Mouse (Mus musculus) CH12.LX (cell line): ENCODE measurements around the gene Rasip1. TPM values are rescaled to one million over a fixed set of nuclear protein-coding genes. Genes with fewer than 3 reads are reported as not detected.

ENCODE experiments used
- DNase-seq: peaks from one replicate; pipeline ENCODE4 v3.0.0-alpha.2; 2013; ENCODE audit errors: extremely low read depth
- H3K27ac ChIP-seq: 2 replicates; pipeline ENCODE4 v1.5.1; 2012; ENCODE audit warnings: low read depth, mild to moderate bottlenecking, control low read depth, moderate library complexity; ENCODE audit not compliant: insufficient read depth
- H3K27me3 ChIP-seq: replicated peaks from 2 replicates; pipeline ENCODE3; 2012; ENCODE audit warnings: inconsistent platforms
- H3K36me3 ChIP-seq, 2 experiments: replicated peaks in 1 of 2; 2 replicates each; pipeline versions ENCODE3 to v1.6.1; 2012; ENCODE audit warnings: inconsistent platforms in 1 of 2, low read length in 1 of 2, mild to moderate bottlenecking in 1 of 2, mixed read lengths in 1 of 2, moderate library complexity in 1 of 2; ENCODE audit not compliant: control insufficient read depth in 1 of 2, insufficient read depth in 1 of 2
- H3K4me1 ChIP-seq, 2 experiments: 2 replicates each; pipeline ENCODE4 v1.6.1; 2012; ENCODE audit warnings: inconsistent platforms in 1 of 2, moderate library complexity in 1 of 2; ENCODE audit not compliant: insufficient read depth in 2 of 2, control insufficient read depth in 1 of 2
- H3K4me2 ChIP-seq: 2 replicates; pipeline ENCODE4 v1.6.1; 2012; ENCODE audit warnings: low read depth, mild to moderate bottlenecking, control low read depth; ENCODE audit not compliant: poor library complexity, insufficient read depth, severe bottlenecking
- H3K4me3 ChIP-seq, 3 experiments: fragments of 150-350 bp in 1 of 3; sonication (generic) in 1 of 3; replicated peaks in 1 of 3; 2 replicates each; pipeline versions ENCODE3 to v1.5.1; 2011 to 2012; ENCODE audit warnings: low read depth in 2 of 3, low read length in 2 of 3, mild to moderate bottlenecking in 2 of 3, moderate library complexity in 2 of 3, control low read depth in 1 of 3, improper control_type of control experiment in 1 of 3, inconsistent platforms in 1 of 3, mixed read lengths in 1 of 3; ENCODE audit not compliant: poor library complexity in 1 of 3
- H3K79me2 ChIP-seq: replicated peaks from 2 replicates; pipeline ENCODE4 v1.6.1; 2012; ENCODE audit warnings: mild to moderate bottlenecking, moderate library complexity; ENCODE audit not compliant: control insufficient read depth, poor library complexity, insufficient read depth, severe bottlenecking; ENCODE audit errors: extremely low read depth
- H3K9ac ChIP-seq: 2 replicates; pipeline ENCODE4 v1.6.1; 2012; ENCODE audit warnings: low read depth, mild to moderate bottlenecking, control low read depth, moderate library complexity; ENCODE audit not compliant: insufficient read depth
- H3K9me3 ChIP-seq: replicated peaks from 2 replicates; pipeline ENCODE3; 2012; ENCODE audit warnings: low read length, inconsistent platforms, mixed read lengths
- CHD1 ChIP-seq: IDR thresholded peaks from 2 replicates; pipeline ENCODE4 v1.6.1; 2012; ENCODE audit warnings: low read depth, low read length, improper control_type of control experiment, inconsistent platforms
- CHD2 ChIP-seq: IDR thresholded peaks from 2 replicates; pipeline ENCODE4 v1.6.1; 2011; ENCODE audit warnings: low read length, improper control_type of control experiment
- CTCF ChIP-seq, 2 experiments: IDR thresholded peaks in 1 of 2; conservative IDR thresholded peaks in 1 of 2; 2 replicates each; pipeline ENCODE4 v1.5.1; 2011 to 2012; ENCODE audit warnings: low read depth in 2 of 2, low read length in 2 of 2, improper control_type of control experiment in 1 of 2, inconsistent platforms in 1 of 2, mild to moderate bottlenecking in 1 of 2, moderate library complexity in 1 of 2
- E2F4 ChIP-seq: IDR thresholded peaks from 2 replicates; pipeline ENCODE4 v1.6.1; 2011; ENCODE audit warnings: low read depth, low read length, improper control_type of control experiment; ENCODE audit not compliant: insufficient replicate concordance
- ELF1 ChIP-seq: IDR thresholded peaks from 2 replicates; pipeline ENCODE4 v1.6.1; 2014; ENCODE audit warnings: low read depth, mild to moderate bottlenecking, inconsistent platforms, low read length, improper control_type of control experiment
- EP300 ChIP-seq: IDR thresholded peaks from 2 replicates; pipeline ENCODE4 v1.6.1; 2011; ENCODE audit warnings: low read length, improper control_type of control experiment
- GABPA ChIP-seq: IDR thresholded peaks from 2 replicates; pipeline ENCODE4 v1.6.1; 2012; ENCODE audit warnings: low read depth, low read length, improper control_type of control experiment, inconsistent platforms; ENCODE audit not compliant: insufficient replicate concordance
- HCFC1 ChIP-seq: IDR thresholded peaks from 2 replicates; pipeline ENCODE4 v1.6.1; 2012; ENCODE audit warnings: low read depth, mild to moderate bottlenecking, inconsistent platforms, low read length, improper control_type of control experiment
- MAFK ChIP-seq: IDR thresholded peaks from 2 replicates; pipeline ENCODE4 v1.6.1; 2011; ENCODE audit warnings: low read length, improper control_type of control experiment; ENCODE audit not compliant: insufficient replicate concordance
- MXI1 ChIP-seq: IDR thresholded peaks from 2 replicates; pipeline ENCODE4 v1.6.1; 2011; ENCODE audit warnings: mild to moderate bottlenecking, low read depth, low read length, improper control_type of control experiment
- MYC ChIP-seq: IDR thresholded peaks from 2 replicates; pipeline ENCODE4 v1.6.1; 2011; ENCODE audit warnings: low read depth, mild to moderate bottlenecking, improper control_type of control experiment, low read length
- NELFE ChIP-seq: IDR thresholded peaks from 2 replicates; pipeline ENCODE4 v1.6.1; 2011; ENCODE audit warnings: low read depth, low read length, improper control_type of control experiment
- PAX5 ChIP-seq: IDR thresholded peaks from 2 replicates; pipeline ENCODE4 v1.6.1; 2012; ENCODE audit warnings: low read length, inconsistent platforms, mixed read lengths
- POLR2AphosphoS2 ChIP-seq: IDR thresholded peaks from 2 replicates; pipeline ENCODE4 v1.6.1; 2011; ENCODE audit warnings: low read depth, low read length, improper control_type of control experiment
- RAD21 ChIP-seq: IDR thresholded peaks from 2 replicates; pipeline ENCODE4 v1.6.1; 2011; ENCODE audit warnings: low read depth, mild to moderate bottlenecking, low read length, improper control_type of control experiment, moderate library complexity
- RCOR1 ChIP-seq: conservative IDR thresholded peaks from 2 replicates; pipeline ENCODE4 v1.6.1; 2012; ENCODE audit warnings: low read depth, mild to moderate bottlenecking, inconsistent platforms, low read length, improper control_type of control experiment
- SIN3A ChIP-seq: IDR thresholded peaks from 2 replicates; pipeline ENCODE4 v1.6.1; 2012; ENCODE audit warnings: low read length, improper control_type of control experiment, inconsistent platforms
- SMC3 ChIP-seq: IDR thresholded peaks from 2 replicates; pipeline ENCODE4 v1.6.1; 2011; ENCODE audit warnings: low read depth, low read length, improper control_type of control experiment
- TBP ChIP-seq: conservative IDR thresholded peaks from 2 replicates; pipeline ENCODE4 v1.6.1; 2011; ENCODE audit warnings: low read depth, low read length, improper control_type of control experiment
- TCF12 ChIP-seq: IDR thresholded peaks from 2 replicates; pipeline ENCODE4 v1.6.1; 2014; ENCODE audit warnings: low read depth, mild to moderate bottlenecking, inconsistent platforms, low read length, improper control_type of control experiment
- UBTF ChIP-seq: IDR thresholded peaks from 2 replicates; pipeline ENCODE4 v1.6.1; 2012; ENCODE audit warnings: low read depth, mild to moderate bottlenecking, inconsistent platforms, low read length, improper control_type of control experiment, moderate library complexity
- USF1 ChIP-seq: IDR thresholded peaks from 2 replicates; pipeline ENCODE4 v1.6.1; 2014; ENCODE audit warnings: low read depth, mild to moderate bottlenecking, inconsistent platforms, low read length, improper control_type of control experiment
- USF2 ChIP-seq: conservative IDR thresholded peaks from 2 replicates; pipeline ENCODE4 v1.6.1; 2011; ENCODE audit warnings: low read depth, low read length, improper control_type of control experiment
- ZC3H11A ChIP-seq: IDR thresholded peaks from 2 replicates; pipeline ENCODE4 v1.6.1; 2012; ENCODE audit warnings: low read depth, mild to moderate bottlenecking, inconsistent platforms, low read length, improper control_type of control experiment
- ZKSCAN1 ChIP-seq: IDR thresholded peaks from 2 replicates; pipeline ENCODE4 v1.6.1; 2012; ENCODE audit warnings: low read depth, inconsistent platforms, low read length, improper control_type of control experiment, borderline replicate concordance
- dilution Hi-C: fragments of 300-500 bp; cut with MboI; formaldehyde crosslinking; loops from 2 replicates; pipeline ENCODE4 v1.14.3; 2020; ENCODE audit warnings: low sequenced_read_pairs; ENCODE audit not compliant: extremely low pct_unique_long_range_greater_than_20kb, extremely low pct_ligation_motif_present
- in situ Hi-C: fragments of 300-500 bp; cut with MboI; formaldehyde crosslinking; loops from 3 replicates; pipeline ENCODE4 v1.14.3; 2019; ENCODE audit warnings: low sequenced_read_pairs, low pct_ligation_motif_present, low pct_unique_long_range_greater_than_20kb, mixed read lengths
- polyA plus RNA-seq: library from polyadenylated mRNA; unstranded; fragments of >175 nt; gene quantifications from 2 replicates; pipeline ENCODE4 v1.2.1, GENCODE M21; 2012; ENCODE audit warnings: low read depth; ENCODE audit not compliant: insufficient read length
- total RNA-seq, 2 experiments: library from RNA; depleted of rRNA; stranded (reverse); fragments of 300-350 nt in 1 of 2; fragments of >200 nt in 1 of 2; gene quantifications; 2 replicates each; pipeline ENCODE4 v1.2.3; 2012 to 2014

Rasip1 gene
- total and polyA plus RNA-seq, 3 experiments, result 0.46 to 2.9 (median 0.77) TPM

DNA sequence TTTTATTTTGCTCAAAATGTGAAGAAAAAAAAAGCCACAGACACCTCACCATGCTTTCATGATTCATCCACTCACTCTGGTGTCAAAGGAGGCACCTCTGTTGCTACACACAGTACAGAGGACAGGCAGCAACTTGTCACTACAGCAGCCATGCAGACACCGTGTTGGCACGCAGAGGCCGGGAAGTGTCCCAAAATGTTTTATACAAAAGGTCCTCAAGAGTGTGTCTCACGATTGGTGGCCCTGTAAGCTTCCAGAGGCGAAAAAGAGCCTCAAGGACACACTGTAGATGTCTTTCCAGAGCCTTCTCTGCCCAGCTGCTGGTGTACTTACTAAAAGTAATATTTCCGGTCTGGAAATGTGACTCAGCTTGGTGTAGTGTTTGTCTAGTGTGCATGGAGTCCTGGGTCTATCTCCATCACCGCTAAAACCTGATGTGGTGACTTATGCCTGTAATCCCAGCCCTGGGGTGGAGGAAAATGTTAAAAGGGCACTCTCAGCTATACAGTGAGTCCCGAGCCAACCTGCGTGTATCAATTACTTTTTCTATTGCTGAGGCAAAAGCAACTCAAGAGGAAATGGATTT lies 21.5 kb upstream of the Rasip1 start:
- H3K4me1 ChIP-seq, result peaks cover 0 to 30% of the 10 kb centered on the region in 2 experiments; a peak in 2 of 4 replicates
- in situ Hi-C loops (no loop called here), dilution Hi-C loops (no loop called here)
- no peaks in the 10 kb centered on the region for H3K79me2 ChIP-seq
- no peak overlapping the region for H3K9ac ChIP-seq
- TF ChIP-seq CHD2, result no peak
- no peak for TF ChIP-seq E2F4
- no peak for TF ChIP-seq UBTF
- no peak for TF ChIP-seq ZC3H11A
- TF ChIP-seq GABPA, result no peak
- TF ChIP-seq SIN3A, result no peak
- TF ChIP-seq USF2, result no peak
- no peak for TF ChIP-seq PAX5
- TF ChIP-seq EP300, result no peak
- TF ChIP-seq RAD21, result no peak
- TF ChIP-seq POLR2AphosphoS2, result no peak
- TF ChIP-seq HCFC1, result no peak
- no peak for TF ChIP-seq NELFE
- no peak for TF ChIP-seq CTCF (conservative IDR thresholded peaks at IDR 0.05 in 1 of 2, IDR thresholded peaks at IDR 0.05 in 1 of 2; ENCODE audit: low read depth in 2 of 2, low read length in 2 of 2)
- TF ChIP-seq CHD1, result no peak
- TF ChIP-seq MAFK, result no peak
- no peak for TF ChIP-seq RCOR1
- no peak for TF ChIP-seq USF1
- no peaks in the 10 kb centered on the region for H3K36me3 ChIP-seq
- no peaks in the 10 kb centered on the region for H3K27me3 ChIP-seq
- no peak overlapping the region for H3K27ac ChIP-seq
- H3K4me2 ChIP-seq, result no peak overlapping the region
- DNase-seq, result no peak
- H3K9me3 ChIP-seq, result no peaks in the 10 kb centered on the region
- H3K4me3 ChIP-seq, result no peak overlapping the region

DNA sequence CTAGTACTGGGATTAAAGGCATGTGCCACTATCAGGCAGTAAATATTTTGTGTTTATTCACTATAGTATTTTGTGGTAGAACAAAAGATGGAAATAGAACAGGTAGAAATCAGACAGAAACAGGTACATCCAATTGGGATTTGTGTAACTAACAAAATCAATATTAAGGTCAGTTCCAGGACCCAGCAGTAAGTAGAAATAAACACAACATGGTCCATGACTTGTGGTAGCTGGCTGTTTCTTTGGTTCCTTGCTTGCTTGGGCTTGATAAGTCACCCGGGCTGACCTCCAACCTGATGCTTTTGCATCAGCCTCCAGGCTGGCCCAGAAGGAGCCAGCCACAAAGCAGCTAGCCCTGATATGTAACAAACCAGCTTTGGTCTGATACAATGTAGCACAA lies 17.8 kb upstream of the Rasip1 start:
- Histone ChIP-seq H3K27me3 (no peaks in the 10 kb centered on the region), H3K4me2 (no peak overlapping the region), H3K27ac (no peak overlapping the region), H3K4me3 (no peak overlapping the region), H3K9ac (no peak overlapping the region), H3K4me1 (peaks cover 0 to 27% of the 10 kb centered on the region in 2 experiments; a peak in 2 of 4 replicates), H3K36me3 (no peaks in the 10 kb centered on the region), H3K79me2 (no peaks in the 10 kb centered on the region), H3K9me3 (no peaks in the 10 kb centered on the region)
- dilution Hi-C loops, result no loop called here
- DNase-seq, result no peak
- TF ChIP-seq ZKSCAN1, result no peak
- no peak for TF ChIP-seq POLR2AphosphoS2
- TF ChIP-seq TBP, result no peak
- TF ChIP-seq HCFC1, result no peak
- TF ChIP-seq ELF1, result no peak
- TF ChIP-seq MYC, result no peak
- no peak for TF ChIP-seq CTCF (conservative IDR thresholded peaks at IDR 0.05 in 1 of 2, IDR thresholded peaks at IDR 0.05 in 1 of 2; ENCODE audit: low read depth in 2 of 2, low read length in 2 of 2)
- no peak for TF ChIP-seq USF2
- TF ChIP-seq TCF12, result no peak
- TF ChIP-seq MXI1, result no peak
- TF ChIP-seq SMC3, result no peak
- in situ Hi-C loops, result no loop called here
